Mouse (Mus musculus) T-cell, adult 66 days (primary cell): ENCODE results near the gene Ankrd37. TPM values are rescaled to one million over a fixed set of nuclear protein-coding genes. Genes with fewer than 3 reads are reported as not detected.

Experiments used
- total RNA-seq, 2 experiments: library from RNA; stranded (reverse); gene quantifications; 3 replicates in 1 of 2; 4 replicates in 1 of 2; pipeline ENCODE4 v1.2.4; 2023

Ankrd37 gene
- total RNA-seq = 1 to 10 TPM; 5.0 to 8.2 TPM

DNA sequence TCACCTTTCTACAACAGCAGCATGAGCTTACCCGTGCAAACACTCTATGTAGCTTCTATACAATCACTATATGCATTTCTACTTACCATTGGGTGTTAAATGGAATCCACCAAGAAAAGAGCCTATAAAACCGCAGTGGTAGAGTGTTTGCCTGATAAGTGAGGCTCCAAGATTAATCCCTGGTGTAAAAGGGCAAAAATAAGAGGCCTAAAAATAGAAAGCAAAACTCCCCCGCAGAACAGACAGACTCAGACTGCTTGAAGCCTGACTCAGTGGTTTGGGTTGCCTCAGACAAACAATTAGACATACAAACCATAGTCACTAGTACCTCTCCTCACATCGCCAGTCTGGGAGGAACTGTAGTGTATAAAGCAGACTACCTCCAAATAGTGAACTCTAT lies at the start of gene Ankrd37:
TSS of gene Ankrd37 (minus strand) at position 112 of the 400 bp plus-strand sequence.

DNA sequence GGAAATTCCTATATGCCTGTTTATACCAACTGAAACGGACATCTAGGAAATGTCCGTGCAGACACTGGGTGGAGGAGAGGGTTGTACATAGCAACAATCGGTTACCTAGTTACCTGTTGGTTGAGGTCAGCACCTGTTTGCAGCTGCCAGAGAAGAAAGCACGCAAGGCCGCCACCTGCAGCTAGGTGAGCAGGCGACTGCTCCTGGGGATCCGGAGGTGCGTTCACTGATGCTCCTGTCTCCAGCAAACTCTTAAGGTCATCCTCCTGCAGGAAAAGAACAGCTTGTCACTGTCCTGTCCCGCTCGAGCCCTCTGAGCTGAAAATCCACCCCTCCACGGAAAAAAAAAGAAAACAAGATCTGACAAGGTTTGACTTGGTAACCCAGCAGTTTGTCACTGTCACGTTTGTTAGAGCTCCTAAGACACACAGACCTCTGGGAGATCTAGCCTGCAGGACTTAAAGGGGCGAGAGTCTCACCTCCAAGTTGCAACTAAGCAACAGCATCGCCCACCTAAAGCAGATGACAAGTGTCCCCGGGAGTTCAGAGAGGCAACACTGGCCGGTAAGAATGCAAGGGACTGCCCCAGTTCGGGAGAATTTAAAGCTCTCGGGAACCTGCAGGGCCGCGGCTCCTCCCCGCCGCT lies 6.2 kb downstream of the Ankrd37 start, which contains the start of gene Lrp2bp:
TSS of gene Lrp2bp (plus strand) at position 166 of the 646 bp plus-strand sequence.

DNA sequence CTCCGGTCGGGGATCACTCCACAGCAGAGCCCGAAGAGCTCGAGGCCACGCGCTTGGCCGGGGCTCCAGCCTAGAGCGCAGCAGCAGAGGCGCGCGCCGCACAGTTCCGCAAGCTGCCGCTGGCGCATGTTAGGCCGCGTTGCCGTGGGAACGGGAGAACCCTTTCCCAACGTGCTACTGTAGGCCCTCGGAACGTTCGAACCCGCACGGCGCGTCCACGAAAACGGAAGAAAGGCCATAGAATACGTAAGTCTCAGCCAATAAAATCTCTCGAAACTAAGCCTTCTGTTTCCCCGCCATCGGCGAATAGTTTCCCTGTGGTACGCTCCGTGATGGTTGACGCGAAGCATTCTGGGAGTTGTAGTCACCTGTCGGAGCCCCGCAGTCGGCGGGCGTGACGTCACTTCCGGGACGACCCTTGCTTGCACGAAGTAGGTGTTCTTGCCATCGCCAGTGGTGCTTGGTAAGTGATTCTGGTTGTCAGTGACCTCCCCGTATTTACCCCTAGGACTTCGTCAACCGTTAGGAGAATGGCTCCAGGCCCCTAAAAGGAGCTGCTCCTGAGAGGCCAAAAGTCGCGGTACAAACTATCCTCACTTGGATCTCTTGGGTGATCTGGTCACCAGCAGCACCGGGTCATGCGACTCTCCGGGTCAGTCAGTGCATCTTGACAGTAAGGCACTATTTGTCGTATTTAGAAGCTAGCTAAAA lies 30.2 kb downstream of the Ankrd37 start, which contains the start of the genes 1700029J07Rik and Ufsp2:
TSS of gene 1700029J07Rik (minus strand) at position 127 of the 711 bp plus-strand sequence.
TSS of gene Ufsp2 (plus strand) at position 403 of the 711 bp plus-strand sequence.

Other genes starting within 250 kb of the Ankrd37 start
- gene Pdlim3, start 120.2 kb downstream of the Ankrd37 start, total RNA-seq = not detected
- not detected for gene Ccdc110, start 71.1 kb downstream of the Ankrd37 start, total RNA-seq
- 1 to 10 TPM; 1.4 to 1.6 TPM for gene 1700029J07Rik, start 30.5 kb downstream of the Ankrd37 start, total RNA-seq
- gene Ufsp2, start 30.2 kb downstream of the Ankrd37 start, total RNA-seq = 10 to 100 TPM; 13.6 to 17.2 TPM
- not detected for gene Lrp2bp, start 6.4 kb downstream of the Ankrd37 start, total RNA-seq
- gene Cfap97, start 146.1 kb upstream of the Ankrd37 start, total RNA-seq = 10 to 100 TPM; 21.6 to 22.5 TPM
- 10 to 100 TPM; 23.4 to 24.0 TPM for gene Snx25, start 146.5 kb upstream of the Ankrd37 start, total RNA-seq
- 10 to 100 TPM; 67.5 to 70.4 TPM for gene Slc25a4, start 205.6 kb upstream of the Ankrd37 start, total RNA-seq